Mouse (Mus musculus): ENCODE results near the gene Dlst.
A peak's percentile ranks its signal among the peaks of the same experiment; 100 is the strongest.

The Dlst gene

DNA sequence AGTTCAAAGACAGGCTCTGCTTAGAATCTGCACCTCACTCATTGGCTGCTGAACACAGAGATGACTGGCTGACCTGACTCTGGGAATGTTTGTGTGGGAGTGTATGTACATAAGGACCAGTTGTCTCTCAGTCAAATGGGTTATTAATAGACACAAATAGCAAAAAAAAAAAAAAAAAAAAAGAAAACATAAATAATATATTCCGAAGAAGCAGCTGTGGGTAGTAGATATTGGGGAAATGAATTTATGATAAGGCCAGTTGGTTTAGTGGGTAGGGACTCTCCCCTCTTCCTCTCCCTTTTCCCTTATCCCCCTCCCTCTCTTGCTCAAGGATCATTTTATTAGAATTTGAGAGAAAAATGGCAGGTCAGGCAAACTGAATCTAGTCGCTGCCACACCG lies 3.3 kb downstream of the Dlst start:
- DNase-seq (ENCODE audit: low spot score in 2 of 2): no peak

DNA sequence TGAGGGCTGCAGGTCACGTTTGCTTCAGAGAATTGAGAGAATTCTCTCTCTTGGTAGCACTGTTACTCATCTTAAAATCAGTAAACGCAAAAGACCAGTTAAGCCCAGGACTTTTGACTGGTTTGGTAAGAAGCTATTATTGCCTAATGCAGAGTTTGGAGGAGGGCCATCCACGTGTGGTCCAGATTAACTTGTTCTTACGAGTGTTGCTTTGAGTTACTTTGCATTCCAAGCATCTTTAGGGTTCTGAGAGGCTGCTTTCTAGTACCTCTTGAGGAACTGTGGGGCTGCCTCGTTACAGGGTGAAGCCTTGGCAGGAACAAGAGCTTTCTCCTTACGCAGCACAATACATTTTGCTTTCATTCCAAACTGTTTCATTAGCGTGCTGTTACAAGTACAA lies 5.0 kb downstream of the Dlst start:
- no peak for DNase-seq (ENCODE audit: low spot score in 2 of 2)

DNA sequence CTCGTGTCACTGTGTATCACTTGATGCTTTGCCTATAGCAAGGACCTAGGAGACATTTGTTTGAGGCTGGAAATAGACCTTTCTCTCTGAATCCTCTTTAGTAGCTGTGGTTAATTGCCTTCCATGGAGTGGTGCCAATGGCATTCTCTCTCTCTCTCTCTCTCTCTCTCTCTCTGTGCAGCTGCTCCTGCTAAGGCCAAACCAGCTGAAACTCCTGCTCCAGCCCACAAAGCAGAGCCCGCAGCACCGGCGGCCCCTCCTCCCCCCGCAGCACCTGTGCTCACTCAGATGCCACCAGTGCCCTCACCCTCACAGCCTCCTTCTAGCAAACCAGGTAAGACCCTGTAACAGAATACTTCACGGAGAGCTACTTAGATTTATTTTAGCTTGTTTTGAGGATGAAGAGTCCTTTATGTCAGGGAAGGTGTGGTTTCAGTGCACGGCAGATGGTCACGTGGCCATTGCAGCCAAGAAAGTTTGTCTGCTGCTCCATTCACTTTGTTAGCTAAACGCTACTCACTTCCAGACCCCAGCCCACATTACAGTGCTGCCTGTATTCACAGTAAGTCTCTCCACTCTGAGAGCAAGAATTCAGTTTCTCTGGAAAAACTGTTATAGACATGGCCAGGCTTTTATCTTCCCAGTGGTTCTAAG lies 11.3 kb downstream of the Dlst start:
- no peak for DNase-seq (ENCODE audit: low spot score in 2 of 2)

DNA sequence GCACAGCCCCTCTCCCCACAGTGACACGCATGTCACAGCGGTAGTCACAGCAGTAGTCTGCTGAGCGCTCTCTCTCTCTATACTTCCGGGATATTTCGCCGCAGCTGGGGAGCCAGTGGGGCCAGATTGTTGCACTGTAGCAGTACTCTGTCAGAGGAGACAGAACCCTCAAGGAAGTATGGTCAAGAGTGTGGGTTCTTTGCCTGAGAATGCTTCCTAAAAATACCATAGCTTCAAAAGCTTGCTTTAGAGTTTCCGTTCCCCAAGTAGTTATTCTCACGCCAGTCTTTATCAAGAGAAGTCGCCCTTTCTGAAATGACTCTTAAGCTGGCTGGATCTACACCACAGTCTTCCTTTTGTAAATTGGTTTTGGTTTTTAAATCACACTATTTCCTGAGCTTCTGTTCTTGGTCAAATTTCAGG lies 12.5 kb downstream of the Dlst start:
- DNase-seq (ENCODE audit: low spot score in 2 of 2): peak in 1 of 2 experiments; percentile 23

DNA sequence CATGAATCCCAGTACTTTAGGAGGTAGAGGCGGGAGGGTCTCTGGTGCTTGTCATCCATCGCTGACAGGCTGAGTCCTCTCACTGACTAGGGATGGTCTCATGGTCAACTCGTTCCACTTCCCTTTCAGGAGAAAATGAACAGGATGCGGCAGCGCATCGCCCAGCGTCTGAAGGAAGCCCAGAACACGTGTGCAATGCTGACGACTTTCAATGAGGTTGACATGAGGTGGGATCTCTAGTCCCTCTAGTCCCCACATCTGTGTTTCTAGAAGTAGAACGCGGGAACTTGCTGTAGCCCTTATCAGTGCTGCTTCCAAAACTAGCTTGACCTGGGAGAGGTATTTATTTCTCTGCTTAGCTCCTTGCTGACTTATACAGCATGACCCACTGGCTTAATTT lies 13.0 kb downstream of the Dlst start:
- DNase-seq (ENCODE audit: low spot score in 2 of 2): no peak

DNA sequence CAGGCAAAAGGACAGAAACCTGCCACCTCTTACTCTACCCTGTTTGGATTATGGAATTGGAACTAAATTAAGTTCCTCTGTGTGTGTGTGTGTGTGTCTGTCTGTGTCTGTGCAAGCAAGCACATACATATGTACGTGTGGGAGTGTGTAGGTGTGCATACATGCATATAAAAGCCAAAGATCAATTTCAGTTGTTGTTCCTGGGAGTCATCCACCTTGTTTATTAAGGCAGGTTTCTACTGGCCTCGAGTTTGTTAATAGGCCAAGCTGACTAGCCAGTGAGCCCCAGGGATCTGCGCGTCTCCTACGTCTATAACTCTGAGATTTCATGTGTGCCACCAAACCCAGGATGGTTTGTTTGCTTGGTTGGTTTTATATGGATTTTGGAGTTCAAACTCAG lies 14.1 kb downstream of the Dlst start:
- no peak for DNase-seq (ENCODE audit: low spot score in 2 of 2)

DNA sequence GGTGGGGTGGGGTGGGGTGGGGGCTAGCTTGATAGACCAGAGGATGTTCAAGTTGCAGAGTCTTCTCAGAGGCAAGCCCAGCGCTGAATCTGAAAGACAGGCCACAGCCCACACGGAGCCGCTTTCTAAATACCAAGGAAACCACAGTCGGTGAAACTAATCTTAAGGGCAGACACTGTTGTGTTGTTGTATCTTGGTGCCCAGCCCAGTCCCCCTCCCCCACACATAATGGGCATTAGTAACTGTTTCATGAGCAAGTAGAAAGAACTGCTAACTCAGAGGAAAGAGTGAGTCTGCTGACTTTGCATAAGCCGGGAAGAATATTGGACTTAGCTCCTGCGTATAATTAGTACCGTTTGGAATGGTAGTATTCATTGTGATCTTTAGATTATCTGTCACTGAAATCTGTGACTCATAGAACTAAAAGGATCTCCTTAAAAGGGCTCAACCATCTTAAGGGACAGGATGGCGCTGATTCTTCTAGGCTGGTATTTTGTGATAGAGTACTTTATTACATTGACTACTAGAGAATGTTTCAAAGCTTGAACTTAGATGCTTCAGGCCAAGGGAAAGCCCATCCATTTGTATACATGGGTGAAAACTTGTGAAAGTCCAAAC lies 16.5 kb downstream of the Dlst start:
- DNase-seq (ENCODE audit: low spot score in 2 of 2): peak in 1 of 2 experiments; percentile 53

DNA sequence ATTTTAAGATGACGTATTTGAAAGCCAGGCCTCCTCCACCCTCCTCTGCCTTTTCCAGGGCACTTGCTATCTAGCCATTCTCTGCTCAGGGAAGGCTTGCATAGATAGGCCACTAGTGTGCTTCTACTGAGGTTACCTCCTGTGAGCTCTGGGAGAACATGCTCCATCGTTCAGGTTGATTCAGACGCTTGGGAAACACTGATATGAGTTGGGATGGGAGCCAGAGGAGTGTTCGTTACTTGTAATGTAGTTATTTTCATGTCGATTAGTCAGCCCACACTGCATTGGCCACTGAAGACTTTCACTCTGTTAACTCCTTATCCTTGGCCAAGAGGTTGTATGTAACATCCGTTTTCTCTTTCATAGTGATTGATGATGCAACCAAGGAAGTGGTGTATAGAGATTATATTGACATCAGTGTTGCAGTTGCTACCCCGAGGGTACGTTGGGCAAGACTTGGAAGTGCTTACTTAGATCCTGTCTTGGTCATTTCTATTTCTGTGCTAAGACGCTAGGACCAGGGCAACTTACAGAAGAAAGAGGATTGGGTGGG lies 18.9 kb downstream of the Dlst start:
- DNase-seq (ENCODE audit: low spot score in 2 of 2): peak in 1 of 2 experiments; percentile 16

DNA sequence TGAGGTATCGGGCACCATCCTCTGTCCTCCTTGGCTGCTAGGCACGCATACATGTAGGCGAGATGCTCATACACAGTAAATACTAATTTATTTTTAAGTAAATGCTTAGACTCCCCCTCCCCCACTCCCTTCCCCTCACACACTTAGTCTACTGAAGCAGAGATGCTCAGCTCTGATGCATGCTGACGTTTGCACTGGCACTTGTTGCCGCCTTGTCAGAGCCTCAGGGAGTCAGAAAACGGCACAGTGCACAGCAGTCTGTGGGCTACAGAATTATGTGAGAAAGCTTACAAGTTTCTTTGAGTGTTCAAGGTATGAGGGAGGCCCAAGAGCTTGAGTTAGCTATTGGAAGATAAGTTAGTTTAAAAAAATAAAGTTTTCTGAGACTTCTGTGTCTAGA lies 20.7 kb downstream of the Dlst start:
- peak in 1 of 2 experiments; percentile 20 for DNase-seq (ENCODE audit: low spot score in 2 of 2)

DNA sequence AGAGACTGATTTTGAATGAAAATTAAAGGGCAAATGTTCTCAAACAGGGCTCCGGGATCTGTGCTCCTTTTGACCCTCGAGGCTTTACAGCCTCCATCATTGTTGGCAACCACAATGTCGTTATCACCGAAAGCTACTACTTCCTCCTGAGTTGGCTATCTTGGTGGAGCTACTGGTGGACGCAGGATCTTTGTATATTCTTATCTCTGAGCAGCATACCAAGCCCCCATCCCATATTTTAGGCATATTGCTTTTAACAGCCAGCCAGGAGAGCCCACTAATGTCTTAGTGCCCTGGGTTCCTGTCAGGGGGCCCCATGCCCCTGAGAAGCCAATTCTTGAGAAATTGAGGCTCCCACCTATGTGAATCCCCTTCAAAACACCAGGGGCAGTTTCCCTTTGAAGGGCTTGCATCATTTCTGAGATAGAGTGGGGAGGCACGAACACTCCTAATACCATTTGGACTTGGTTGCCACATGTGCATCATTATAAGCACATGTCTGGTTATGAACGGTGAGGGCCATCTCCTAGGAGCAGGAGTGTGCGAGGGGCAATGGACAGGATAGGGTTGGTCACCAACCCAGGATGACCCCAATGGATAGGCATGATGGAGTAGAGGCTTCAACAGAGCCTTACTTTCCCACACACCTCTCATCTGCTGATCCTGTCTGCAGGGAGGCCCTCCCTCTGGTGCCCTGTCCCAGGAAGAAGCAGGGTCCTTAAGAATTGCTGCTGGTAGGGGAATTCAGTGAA lies 23.6 kb downstream of the Dlst start:
- peak in 1 of 2 experiments; percentile 17 for DNase-seq (ENCODE audit: low spot score in 2 of 2)

DNA sequence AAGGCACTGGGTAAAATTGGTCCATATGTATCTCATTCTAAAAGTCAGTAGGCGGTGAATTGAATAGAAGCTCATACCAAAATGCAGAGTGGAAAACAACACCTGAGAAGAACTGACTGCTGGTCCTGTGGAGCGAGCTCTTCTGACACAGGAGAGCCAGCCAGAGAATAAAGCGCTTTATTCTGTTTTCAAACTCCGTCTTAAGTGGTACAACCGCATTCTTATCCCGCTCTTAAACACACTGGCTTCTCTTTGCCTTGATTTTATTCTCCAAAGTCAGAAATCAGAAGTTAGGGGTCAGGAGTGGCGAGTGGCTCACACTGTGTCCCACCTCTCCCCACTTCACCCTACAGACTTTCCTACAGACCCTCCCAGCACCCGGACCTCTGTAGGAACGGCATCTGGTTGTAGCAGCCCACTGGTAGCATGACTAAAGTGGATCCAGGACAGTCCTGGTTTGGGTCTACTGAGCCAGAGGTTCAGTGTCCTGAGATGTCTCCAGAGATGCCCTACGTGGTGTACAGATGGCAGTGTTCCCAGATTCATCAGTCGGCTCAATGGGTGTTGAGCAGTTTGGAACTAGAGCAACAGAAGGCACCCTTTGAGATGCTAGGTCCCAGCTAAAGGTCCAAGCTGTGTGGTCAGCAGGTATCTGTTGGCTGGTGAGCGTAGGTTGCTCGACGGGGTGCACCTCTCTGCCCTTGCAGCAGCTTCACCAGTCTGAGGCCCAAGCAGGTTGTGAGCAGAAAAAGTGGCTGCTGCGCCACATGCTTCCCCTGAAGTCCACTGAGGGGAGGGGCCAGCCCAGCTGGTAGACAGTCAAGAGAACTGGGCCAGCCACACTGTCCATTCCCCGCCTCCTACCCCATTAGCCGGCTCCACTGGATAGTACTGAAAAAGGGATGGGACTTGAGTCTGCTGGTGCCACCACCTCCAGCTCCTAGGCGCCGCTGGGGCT lies 25.2 kb downstream of the Dlst start:
- peak in 1 of 2 experiments; percentile 32 for DNase-seq (ENCODE audit: low spot score in 2 of 2)

DNA sequence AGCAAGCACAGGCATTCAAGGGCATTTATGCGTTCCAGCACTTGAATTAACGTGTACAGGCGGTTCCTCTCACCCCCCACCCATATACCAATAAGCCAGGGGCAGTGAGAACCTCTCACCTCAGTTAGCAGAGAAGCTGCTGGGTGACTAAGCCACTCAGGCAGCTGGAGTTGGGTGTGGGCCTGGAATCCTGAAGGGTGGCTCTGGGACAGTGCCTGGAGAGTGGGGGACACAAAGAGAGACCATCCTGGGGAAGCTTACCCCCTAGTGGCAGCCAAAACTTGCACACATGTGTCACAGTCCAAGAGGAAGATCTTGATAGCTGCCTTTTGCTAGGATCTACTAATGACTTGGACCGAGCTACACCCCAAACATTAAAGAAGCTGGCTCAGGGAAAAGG lies 26.0 kb downstream of the Dlst start:
- peak in 1 of 2 experiments; percentile 21 for DNase-seq (ENCODE audit: low spot score in 2 of 2)

DNA sequence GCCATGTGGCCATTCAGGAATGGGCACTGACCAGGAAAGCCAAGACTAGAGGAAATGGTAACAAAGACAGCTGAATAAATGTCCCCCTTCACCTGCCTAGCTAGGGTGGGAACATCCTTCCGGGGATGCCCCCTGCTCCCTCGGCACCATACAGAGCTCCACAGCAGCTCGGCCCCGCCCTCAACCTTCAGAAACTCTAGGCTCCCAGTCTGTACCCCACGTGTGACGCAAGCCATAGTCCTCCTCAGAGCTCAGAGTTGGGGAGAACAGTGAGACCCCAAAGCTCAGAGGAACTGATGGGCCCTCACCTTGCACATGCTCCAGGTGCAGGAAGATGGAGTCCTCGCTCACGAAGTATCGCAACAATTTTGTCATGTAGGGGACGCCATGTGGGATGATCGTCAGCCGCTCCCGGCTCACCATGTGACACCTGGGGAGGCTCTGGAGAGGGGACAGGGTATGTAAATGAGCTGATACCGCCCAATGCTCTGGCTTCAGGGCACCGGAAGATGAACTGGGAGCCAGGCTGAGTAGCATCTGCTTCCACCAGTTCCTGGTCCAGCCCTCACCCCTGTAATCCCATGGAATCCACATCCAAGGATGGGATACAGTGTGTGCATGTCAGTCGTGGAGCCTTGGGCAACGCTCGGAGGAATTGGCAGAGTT lies 29.5 kb downstream of the Dlst start:
- peak in 1 of 2 experiments; percentile 23 for DNase-seq (ENCODE audit: low spot score in 2 of 2)

DNA sequence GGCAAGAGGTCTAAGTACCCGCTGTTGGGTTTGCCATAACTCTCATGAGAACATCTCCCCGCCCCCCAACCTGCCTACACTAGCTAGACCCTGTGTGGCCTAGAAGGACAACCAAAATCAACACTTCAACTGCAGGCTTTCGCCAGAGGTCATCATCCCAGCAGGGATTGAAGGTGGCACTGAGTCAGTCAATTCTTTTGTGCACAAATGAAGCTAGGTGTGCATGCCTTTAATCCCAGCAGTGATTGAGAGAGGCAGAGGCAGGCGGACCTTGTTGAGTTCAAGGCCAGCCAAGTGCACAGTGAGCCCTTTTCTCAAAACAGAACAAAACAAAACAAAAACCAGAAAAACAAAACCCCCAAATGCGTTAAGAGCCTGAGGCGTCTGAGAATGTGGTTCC lies 30.5 kb downstream of the Dlst start:
- peak in 1 of 2 experiments; percentile 13 for DNase-seq (ENCODE audit: low spot score in 2 of 2)

DNA sequence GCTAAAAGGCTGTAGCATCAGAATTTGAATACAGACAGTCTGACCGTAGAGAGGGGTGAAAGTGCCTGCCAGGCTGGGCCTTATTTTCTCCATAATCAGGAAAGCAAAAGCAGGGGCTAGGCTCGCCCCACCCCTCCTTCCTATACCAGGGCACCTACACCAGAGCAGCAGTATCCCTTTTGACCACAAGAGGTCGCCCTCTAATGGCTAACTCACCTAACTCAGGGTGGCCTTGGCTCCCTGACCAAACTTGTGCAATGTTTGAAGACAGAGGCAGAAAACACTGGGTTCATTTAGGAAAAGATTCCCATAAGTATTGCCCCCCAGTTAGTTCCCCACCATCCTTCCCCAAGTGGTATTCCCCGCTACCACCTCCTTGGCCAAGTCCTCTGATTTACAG lies 32.2 kb downstream of the Dlst start:
- DNase-seq (ENCODE audit: low spot score in 2 of 2): peak; percentile 84 to 87

DNA sequence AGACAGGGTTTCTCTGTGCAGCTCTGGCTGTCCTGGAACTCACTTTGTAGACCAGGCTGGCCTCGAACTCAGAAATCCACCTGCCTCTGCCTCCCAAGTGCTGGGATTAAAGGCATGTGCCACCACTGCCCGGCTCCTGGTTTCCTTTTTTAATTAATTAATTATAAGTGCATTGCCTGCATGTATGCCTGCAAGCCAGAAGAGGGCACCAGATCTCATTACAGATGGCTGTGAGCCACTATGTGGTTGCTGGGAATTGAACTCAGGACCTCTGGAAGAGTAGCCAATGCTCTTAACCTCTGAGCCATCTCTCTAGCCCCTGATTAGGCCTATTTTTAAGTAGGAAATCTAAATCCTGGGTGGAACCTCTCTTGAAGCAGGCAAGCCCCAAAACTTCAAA lies 33.6 kb downstream of the Dlst start:
- DNase-seq (ENCODE audit: low spot score in 2 of 2): peak in 1 of 2 experiments; percentile 18

DNA sequence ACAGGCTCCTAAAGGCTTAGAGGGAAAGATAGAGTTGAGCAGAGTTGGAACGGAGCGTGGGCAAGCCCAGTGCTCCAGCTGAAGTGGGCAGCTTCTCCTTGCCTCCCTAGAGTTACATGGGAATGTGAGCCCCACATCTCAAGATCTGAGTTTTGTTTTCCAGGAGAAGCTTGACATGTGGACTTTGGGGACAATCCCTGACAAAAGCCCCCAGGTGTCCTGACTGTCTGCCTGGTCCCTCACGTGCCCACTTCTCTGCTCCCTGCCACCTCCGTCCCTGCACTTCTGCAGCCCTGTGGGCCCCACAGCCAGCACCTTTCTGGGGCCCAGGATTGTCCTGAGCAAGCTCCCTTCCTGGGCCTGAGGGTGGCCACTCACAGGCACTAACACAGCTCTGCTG lies 34.2 kb downstream of the Dlst start:
- peak in 1 of 2 experiments; percentile 17 for DNase-seq (ENCODE audit: low spot score in 2 of 2)

DNA sequence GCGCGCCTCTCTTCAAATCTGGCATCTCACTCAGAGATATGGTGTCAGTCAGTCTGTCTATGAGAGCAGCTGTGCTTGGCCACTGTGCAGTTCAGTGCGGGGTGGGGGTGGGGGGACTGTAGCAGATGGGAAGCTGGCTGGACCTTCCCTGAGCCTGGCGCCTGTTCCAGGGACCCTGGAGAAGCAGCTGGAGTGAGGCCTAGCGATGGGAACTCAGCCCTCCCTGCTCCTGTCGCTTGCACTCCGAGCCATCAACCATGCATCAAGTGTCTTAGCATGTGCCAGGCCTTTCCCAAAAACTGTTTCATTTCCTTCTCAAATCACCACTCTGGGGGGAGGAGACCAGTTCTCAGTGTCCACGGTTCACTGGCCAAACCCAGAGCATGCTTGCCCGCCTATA lies 35.0 kb downstream of the Dlst start:
- DNase-seq (ENCODE audit: low spot score in 2 of 2): peak in 1 of 2 experiments; percentile 32

DNA sequence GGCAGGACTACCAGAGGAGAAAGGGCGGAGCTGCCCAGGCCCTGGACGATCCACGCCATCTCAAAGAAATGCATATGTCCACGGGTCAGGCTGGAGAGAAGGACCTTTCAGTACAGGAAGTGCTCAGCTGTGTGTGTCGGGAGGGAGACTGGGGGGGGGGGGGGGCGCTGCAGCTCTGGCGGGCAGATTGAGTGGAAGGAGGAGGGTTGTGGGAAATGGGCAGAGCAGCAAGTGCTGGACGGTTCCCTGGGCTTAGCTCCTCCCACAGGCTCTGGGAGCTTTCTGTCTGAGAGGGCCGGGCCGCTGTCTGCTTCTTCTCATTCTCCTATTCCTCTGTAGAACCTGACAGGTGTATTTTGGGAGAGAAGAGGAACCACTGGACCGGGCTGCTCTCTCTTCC lies 35.7 kb downstream of the Dlst start:
- peak in 1 of 2 experiments; percentile 22 for DNase-seq (ENCODE audit: low spot score in 2 of 2)

DNA sequence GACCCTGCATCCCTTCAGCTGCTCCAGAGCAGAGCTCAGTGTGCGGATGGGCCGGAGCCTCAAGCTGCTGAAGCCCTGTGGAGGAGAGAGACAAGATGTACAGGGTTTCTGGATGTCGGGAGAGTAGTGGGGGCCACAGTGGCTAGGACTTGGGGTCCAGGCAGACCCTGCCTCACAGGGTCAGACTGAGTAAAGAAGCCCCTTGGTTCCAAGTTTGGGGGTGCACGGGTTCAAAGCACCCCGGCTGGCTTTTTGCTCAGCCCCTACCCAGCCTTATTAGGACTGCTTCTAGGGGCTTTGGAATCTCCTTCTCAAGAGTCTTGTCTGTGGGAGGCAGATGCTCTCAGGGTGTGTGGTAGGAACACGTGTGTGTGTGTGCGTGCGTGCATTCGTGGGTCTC lies 36.2 kb downstream of the Dlst start:
- peak in 1 of 2 experiments; percentile 22 for DNase-seq (ENCODE audit: low spot score in 2 of 2)
